Mouse (Mus musculus) embryonic facial prominence, embryonic 12.5 days (tissue): Measurements from ENCODE around the gene E130309D02Rik. TPM values are rescaled to one million over a fixed set of nuclear protein-coding genes. Genes with fewer than 3 reads are reported as not detected.

Experiments used
- ATAC-seq: fragments of 200-750 bp; cut with Nextera tagmentation; 2 replicates; pipeline ENCODE4 v1.8.0; 2017; ENCODE audit not compliant: insufficient number of reproducible peaks, insufficient read depth, low FRiP score, low TSS enrichment
- H3K27ac ChIP-seq: fragments of 300-500 bp; sonication (generic); 2 replicates; pipeline ENCODE4 v1.5.1; 2016; ENCODE audit warnings: mild to moderate bottlenecking
- H3K27me3 ChIP-seq: fragments of 300-500 bp; sonication (generic); 2 replicates; pipeline ENCODE4 v1.6.1; 2016; ENCODE audit warnings: mild to moderate bottlenecking, moderate library complexity
- H3K36me3 ChIP-seq: fragments of 300-500 bp; sonication (generic); 2 replicates; pipeline ENCODE4 v1.6.1; 2016; ENCODE audit warnings: mild to moderate bottlenecking
- H3K4me1 ChIP-seq: fragments of 300-500 bp; sonication (generic); 2 replicates; pipeline ENCODE4 v1.6.1; 2016
- H3K4me2 ChIP-seq: fragments of 300-500 bp; sonication (generic); replicated peaks from 2 replicates; pipeline ENCODE4 v1.6.1; 2016; ENCODE audit warnings: mild to moderate bottlenecking, moderate library complexity
- H3K4me3 ChIP-seq: fragments of 300-500 bp; sonication (generic); 2 replicates; pipeline ENCODE4 v1.5.1; 2016; ENCODE audit warnings: mild to moderate bottlenecking
- H3K9ac ChIP-seq: fragments of 300-500 bp; sonication (generic); 2 replicates; pipeline ENCODE4 v1.6.1; 2016; ENCODE audit warnings: mild to moderate bottlenecking, moderate library complexity
- H3K9me3 ChIP-seq: fragments of 300-500 bp; sonication (generic); 2 replicates; pipeline ENCODE4 v1.6.1; 2016; ENCODE audit warnings: mild to moderate bottlenecking, moderate library complexity
- WGBS: fragments of 180-500 bp; shearing (Covaris S2); methylation state at CpG from one replicate; pipeline ENCODE4 v1.1.7; 2016; 5-methylcytosine and 5-hydroxymethylcytosine counted together
- polyA plus RNA-seq: library from polyadenylated mRNA; unstranded; fragments of >200 nt; fragmentation: Nextera tagmentation; extraction: Ambion mirVana; gene quantifications from 2 replicates; pipeline ENCODE4 v1.2.1, GENCODE M21; 2016

The E130309D02Rik gene
- polyA plus RNA-seq, 1 experiment from 2014 or later, result 49.5 TPM

GRCm38 (mm10) chr5:143304251-143304650 lies 10.9 kb downstream of the E130309D02Rik start:
- Histone ChIP-seq H3K9me3 (no peaks in the 10 kb centered on the region), H3K9ac (no peak overlapping the region), H3K36me3 (peaks cover 98% of the 10 kb centered on the region), H3K4me2 (no peak overlapping the region), H3K4me1 (no peaks in the 10 kb centered on the region), H3K27ac (no peak overlapping the region), H3K4me3 (no peak overlapping the region), H3K27me3 (no peaks in the 10 kb centered on the region)
- WGBS, result 87% methylated on average over 7 of the region's 7 CpGs
- ATAC-seq, result no peak

- H3K27ac ChIP-seq, result no peak overlapping the region
- no peak overlapping the region for H3K4me3 ChIP-seq
- no peak for ATAC-seq
- H3K27me3 ChIP-seq, result no peaks in the 10 kb centered on the region
- H3K36me3 ChIP-seq, result peaks cover 74% of the 10 kb centered on the region
- H3K4me2 ChIP-seq, result no peak overlapping the region
- no peaks in the 10 kb centered on the region for H3K9me3 ChIP-seq
- WGBS, result 83% methylated on average over 8 of the region's 8 CpGs
- H3K4me1 ChIP-seq, result no peaks in the 10 kb centered on the region
- H3K9ac ChIP-seq, result no peak overlapping the region
These were observed 13.9 kb downstream of the E130309D02Rik start for GRCm38 (mm10) chr5:143301296-143301695.

GRCm38 (mm10) chr5:143299686-143300085 lies 15.5 kb downstream of the E130309D02Rik start:
- Histone ChIP-seq H3K4me2 (no peak overlapping the region), H3K9me3 (no peaks in the 10 kb centered on the region), H3K36me3 (peaks cover 58% of the 10 kb centered on the region), H3K4me3 (no peak overlapping the region), H3K9ac (no peak overlapping the region), H3K27me3 (peaks cover 2% of the 10 kb centered on the region), H3K27ac (no peak overlapping the region), H3K4me1 (no peaks in the 10 kb centered on the region)
- ATAC-seq, result no peak
- 90% methylated on average over 4 of the region's 4 CpGs for WGBS

GRCm38 (mm10) chr5:143298391-143298790 lies 16.8 kb downstream of the E130309D02Rik start:
- Histone ChIP-seq H3K4me3 (no peak overlapping the region), H3K36me3 (peaks cover 47% of the 10 kb centered on the region), H3K9me3 (no peaks in the 10 kb centered on the region), H3K27me3 (peaks cover 15% of the 10 kb centered on the region), H3K9ac (no peak overlapping the region), H3K4me2 (no peak overlapping the region), H3K27ac (no peak overlapping the region), H3K4me1 (peaks cover 6% of the 10 kb centered on the region)
- WGBS, result 93% methylated on average over 7 of the region's 7 CpGs
- no peak for ATAC-seq

GRCm38 (mm10) chr5:143297986-143298385 lies 17.2 kb downstream of the E130309D02Rik start:
- Histone ChIP-seq H3K36me3 (peaks cover 43% of the 10 kb centered on the region), H3K9me3 (no peaks in the 10 kb centered on the region), H3K4me2 (no peak overlapping the region), H3K9ac (no peak overlapping the region), H3K4me3 (no peak overlapping the region), H3K4me1 (peaks cover 10% of the 10 kb centered on the region), H3K27me3 (peaks cover 19% of the 10 kb centered on the region), H3K27ac (no peak overlapping the region)
- WGBS, result 96% methylated on average over 9 of the region's 9 CpGs
- ATAC-seq, result no peak

GRCm38 (mm10) chr5:143295330-143295729 lies 19.8 kb downstream of the E130309D02Rik start:
- Histone ChIP-seq H3K9me3 (no peaks in the 10 kb centered on the region), H3K36me3 (peaks cover 16% of the 10 kb centered on the region), H3K9ac (no peak overlapping the region), H3K27me3 (peaks cover 46% of the 10 kb centered on the region), H3K27ac (no peak overlapping the region), H3K4me2 (no peak overlapping the region), H3K4me3 (no peak overlapping the region), H3K4me1 (peaks cover 15% of the 10 kb centered on the region)
- ATAC-seq, result no peak
- 98% methylated on average over 2 of the region's 2 CpGs for WGBS

- Histone ChIP-seq H3K9ac (no peak overlapping the region), H3K27ac (no peak overlapping the region), H3K36me3 (peaks cover 12% of the 10 kb centered on the region), H3K4me1 (peaks cover 15% of the 10 kb centered on the region), H3K4me3 (no peak overlapping the region), H3K4me2 (no peak overlapping the region), H3K27me3 (peaks cover 51% of the 10 kb centered on the region), H3K9me3 (no peaks in the 10 kb centered on the region)
- no peak for ATAC-seq
- WGBS, result 89% methylated on average over 3 of the region's 3 CpGs
These were observed 20.3 kb downstream of the E130309D02Rik start for GRCm38 (mm10) chr5:143294862-143295261.

- WGBS, result 3% methylated on average over 33 of the region's 38 CpGs
- H3K27ac ChIP-seq, result no peak within 1 kb of the TSS
These were observed 21.8 kb downstream of the E130309D02Rik start, which contains the start of gene Zfp853 for GRCm38 (mm10) chr5:143293404-143293803. Gene Zfp853, minus strand, starts transcription at chr5:143293623.

GRCm38 (mm10) chr5:143292879-143293278 lies 22.3 kb downstream of the E130309D02Rik start:
- H3K9ac ChIP-seq, result peak overlapping the region; percentile 68
- H3K4me2 ChIP-seq, result peak overlapping the region; percentile 97
- no peaks in the 10 kb centered on the region for H3K9me3 ChIP-seq
- H3K4me3 ChIP-seq, result peak overlapping the region; percentile 59
- 3% methylated on average over 18 of the region's 19 CpGs for WGBS
- no peak overlapping the region for H3K27ac ChIP-seq
- no peak for ATAC-seq
- 0 out of 2 replicates have a peak, but pooled peaks cover 3% of the 10 kb centered on the region for H3K36me3 ChIP-seq
- H3K27me3 ChIP-seq, result peaks cover 70% of the 10 kb centered on the region
- peaks cover 26% of the 10 kb centered on the region for H3K4me1 ChIP-seq

More at GRCm38 (mm10) chr5:143293404-143293803, 21.8 kb downstream of the E130309D02Rik start, which contains the start of gene Zfp853:
- H3K36me3 ChIP-seq, result 0 out of 2 replicates have a peak, but pooled peaks cover 3% of the 10 kb centered on the region
- H3K27me3 ChIP-seq, result peaks cover 65% of the 10 kb centered on the region
- peak within 1 kb of the TSS; percentile 59 for H3K4me3 ChIP-seq
- no peaks in the 10 kb centered on the region for H3K9me3 ChIP-seq
- H3K4me2 ChIP-seq, result peak within 1 kb of the TSS; percentile 97
- ATAC-seq, result no peak
- peaks cover 20% of the 10 kb centered on the region for H3K4me1 ChIP-seq
- H3K9ac ChIP-seq, result peak within 1 kb of the TSS; percentile 68

GRCm38 (mm10) chr5:143289299-143289698 lies 25.9 kb downstream of the E130309D02Rik start:
- Histone ChIP-seq H3K36me3 (0 out of 2 replicates have a peak, but pooled peaks cover 3% of the 10 kb centered on the region), H3K9ac (no peak overlapping the region), H3K27ac (no peak overlapping the region), H3K4me2 (no peak overlapping the region), H3K4me1 (peaks cover 30% of the 10 kb centered on the region), H3K27me3 (peaks cover 95% of the 10 kb centered on the region), H3K9me3 (no peaks in the 10 kb centered on the region), H3K4me3 (no peak overlapping the region)
- ATAC-seq, result no peak
- 75% methylated on average over 9 of the region's 9 CpGs for WGBS

- peak overlapping the region; percentile 45 for H3K4me2 ChIP-seq
- H3K9ac ChIP-seq, result peak overlapping the region; percentile 25; the same call in 1 of the 2 replicates
- H3K4me3 ChIP-seq, result peak overlapping the region; percentile 24
- no peaks in the 10 kb centered on the region for H3K9me3 ChIP-seq
- peaks cover 86% of the 10 kb centered on the region for H3K27me3 ChIP-seq
- H3K36me3 ChIP-seq, result 0 out of 2 replicates have a peak, but pooled peaks cover 3% of the 10 kb centered on the region
- H3K27ac ChIP-seq, result no peak overlapping the region
- 8% methylated on average over 9 of the region's 9 CpGs for WGBS
- H3K4me1 ChIP-seq, result peaks cover 25% of the 10 kb centered on the region
- no peak for ATAC-seq
These were observed 26.7 kb downstream of the E130309D02Rik start for GRCm38 (mm10) chr5:143288378-143288911.

GRCm38 (mm10) chr5:143287774-143288328 lies 27.3 kb downstream of the E130309D02Rik start:
- Histone ChIP-seq H3K4me1 (peaks cover 19% of the 10 kb centered on the region), H3K4me2 (peak overlapping the region; percentile 45), H3K36me3 (0 out of 2 replicates have a peak, but pooled peaks cover 3% of the 10 kb centered on the region), H3K27me3 (peaks cover 80% of the 10 kb centered on the region), H3K27ac (no peak overlapping the region), H3K9me3 (no peaks in the 10 kb centered on the region), H3K4me3 (peak overlapping the region; percentile 24), H3K9ac (peak overlapping the region; percentile 25)
- WGBS, result 2% methylated on average over 48 of the region's 48 CpGs
- peak; percentile 36; the same call in 1 of the 2 replicates for ATAC-seq
